Mouse (Mus musculus): ENCODE measurements around the gene Zrsr1. TPM values are rescaled to one million over a fixed set of nuclear protein-coding genes. Genes with fewer than 3 reads are reported as not detected.

Zrsr1 gene
- polyA plus RNA-seq, 1 experiment from 2014 or later = 1.4 TPM

DNA sequence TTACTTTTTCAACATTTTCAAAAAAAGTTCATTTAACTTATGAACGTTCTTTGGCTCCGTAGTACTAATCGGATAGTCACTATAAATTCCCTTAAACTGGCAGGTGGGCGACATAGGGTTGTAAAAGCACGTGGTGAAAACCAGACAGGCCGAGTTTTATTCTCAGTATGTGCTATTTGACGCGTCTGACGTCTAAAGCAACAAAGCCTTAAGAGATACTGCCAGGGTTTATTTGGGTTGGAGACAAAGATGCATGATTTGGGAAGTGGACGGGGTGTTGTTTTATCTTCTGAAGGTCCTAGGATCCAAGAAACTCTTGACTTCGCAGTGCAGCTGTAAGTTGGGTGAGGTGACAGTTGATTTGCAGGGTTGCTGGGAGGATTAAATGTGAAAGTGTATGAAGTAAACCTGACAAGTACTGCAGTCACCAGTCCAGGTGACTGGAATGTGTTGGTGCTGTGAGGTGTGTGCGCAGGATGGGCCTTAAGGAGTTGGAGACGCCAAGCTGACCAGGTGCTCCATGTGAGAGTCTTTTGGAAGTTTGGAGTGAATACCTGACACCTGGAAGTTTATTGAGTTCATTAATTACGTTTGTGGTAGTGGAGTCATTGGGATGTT lies 19.5 kb downstream of the Zrsr1 start:
- Histone ChIP-seq H3K4me2 (ENCODE audit: low read length) (peak overlapping the region; percentile 85), H3K27ac (ENCODE audit: low read depth) (no peak overlapping the region; the same call in 1 of the 2 replicates), H3K27me3 (replicated peaks; ENCODE audit: control insufficient read depth, insufficient read depth, low read length) (no peaks in the 10 kb centered on the region), H3K36me3 (ENCODE audit: control insufficient read depth, insufficient read depth, low read length) (peaks cover 33% of the 10 kb centered on the region), H3K4me3 (ENCODE audit: low read depth, low read length) (peak overlapping the region; percentile 82), H3K9me3 (ENCODE audit: control insufficient read depth, low read length) (no peaks in the 10 kb centered on the region), H3K4me1 (replicated peaks; ENCODE audit: control insufficient read depth, insufficient read depth, low read length) (peaks cover 10% of the 10 kb centered on the region), H3K9ac (ENCODE audit: low read length) (peak overlapping the region; percentile 88)
- 9% methylated on average over 14 of the region's 14 CpGs for WGBS
- DNase-seq (ENCODE audit: low spot score) (no peak), ATAC-seq (replicated peaks; ENCODE audit: low FRiP score, low TSS enrichment, low read depth) (no peak)

DNA sequence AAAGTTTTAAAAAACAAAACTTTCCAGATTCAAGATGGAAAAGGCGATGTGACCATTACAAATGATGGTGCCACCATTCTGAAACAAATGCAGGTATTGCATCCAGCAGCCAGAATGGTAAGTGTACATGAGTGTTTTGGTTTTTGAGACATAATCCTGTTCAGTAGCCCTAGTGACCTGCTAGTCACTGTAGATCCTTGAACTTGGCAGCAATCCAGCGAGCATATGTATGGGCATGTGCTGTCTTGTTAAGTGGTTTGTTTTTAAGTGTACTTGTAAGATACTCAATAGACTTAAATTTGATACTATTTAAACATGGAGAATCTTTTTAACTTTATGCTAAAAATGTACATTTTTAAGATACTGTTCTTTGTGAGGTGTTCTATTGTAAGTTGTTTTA lies 22.5 kb downstream of the Zrsr1 start:
- no peaks in the 10 kb centered on the region for H3K27me3 ChIP-seq (replicated peaks; ENCODE audit: control insufficient read depth, insufficient read depth, low read length)
- H3K9me3 ChIP-seq (ENCODE audit: control insufficient read depth, low read length) = no peaks in the 10 kb centered on the region
- no peak overlapping the region for H3K27ac ChIP-seq (ENCODE audit: low read depth)
- ATAC-seq (replicated peaks; ENCODE audit: low FRiP score, low TSS enrichment, low read depth) = no peak
- H3K4me1 ChIP-seq (replicated peaks; ENCODE audit: control insufficient read depth, insufficient read depth, low read length) = peaks cover 10% of the 10 kb centered on the region
- H3K36me3 ChIP-seq (ENCODE audit: control insufficient read depth, insufficient read depth, low read length) = peaks cover 63% of the 10 kb centered on the region
- no peak overlapping the region for H3K4me2 ChIP-seq (ENCODE audit: low read length)
- no peak overlapping the region for H3K4me3 ChIP-seq (ENCODE audit: low read depth, low read length)
- DNase-seq (ENCODE audit: low spot score) = no peak
- no peak overlapping the region for H3K9ac ChIP-seq (ENCODE audit: low read length)
- WGBS = 87% methylated on average over 2 of the region's 2 CpGs

DNA sequence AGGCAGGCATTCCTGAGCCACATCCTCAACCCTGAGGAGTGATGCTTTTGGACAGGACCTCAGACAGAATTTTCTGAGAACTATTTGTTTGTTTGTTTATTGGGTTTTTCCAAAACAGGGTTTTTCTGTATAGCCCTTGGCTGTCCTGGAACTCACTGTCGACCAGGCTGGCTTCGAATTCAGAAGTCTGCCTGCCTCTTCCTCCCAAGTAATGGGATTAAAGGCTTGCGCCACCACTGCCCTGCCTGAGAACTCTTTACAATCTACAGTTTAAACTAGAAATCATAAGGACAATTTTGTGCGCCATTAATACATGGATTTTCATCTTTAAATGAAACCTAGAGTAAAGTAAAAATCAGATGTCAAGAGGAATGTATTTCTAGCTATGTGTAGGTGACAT lies 23.7 kb downstream of the Zrsr1 start:
- 94% methylated on average over 4 of the region's 4 CpGs for WGBS
- peaks cover 75% of the 10 kb centered on the region for H3K36me3 ChIP-seq (ENCODE audit: control insufficient read depth, insufficient read depth, low read length)
- no peak overlapping the region for H3K27ac ChIP-seq (ENCODE audit: low read depth)
- no peak overlapping the region for H3K4me2 ChIP-seq (ENCODE audit: low read length)
- no peak overlapping the region for H3K9ac ChIP-seq (ENCODE audit: low read length)
- DNase-seq (ENCODE audit: low spot score) = no peak
- H3K4me3 ChIP-seq (ENCODE audit: low read depth, low read length) = no peak overlapping the region
- peaks cover 10% of the 10 kb centered on the region for H3K4me1 ChIP-seq (replicated peaks; ENCODE audit: control insufficient read depth, insufficient read depth, low read length)
- H3K27me3 ChIP-seq (replicated peaks; ENCODE audit: control insufficient read depth, insufficient read depth, low read length) = no peaks in the 10 kb centered on the region
- ATAC-seq (replicated peaks; ENCODE audit: low FRiP score, low TSS enrichment, low read depth) = no peak
- H3K9me3 ChIP-seq (ENCODE audit: control insufficient read depth, low read length) = no peaks in the 10 kb centered on the region

DNA sequence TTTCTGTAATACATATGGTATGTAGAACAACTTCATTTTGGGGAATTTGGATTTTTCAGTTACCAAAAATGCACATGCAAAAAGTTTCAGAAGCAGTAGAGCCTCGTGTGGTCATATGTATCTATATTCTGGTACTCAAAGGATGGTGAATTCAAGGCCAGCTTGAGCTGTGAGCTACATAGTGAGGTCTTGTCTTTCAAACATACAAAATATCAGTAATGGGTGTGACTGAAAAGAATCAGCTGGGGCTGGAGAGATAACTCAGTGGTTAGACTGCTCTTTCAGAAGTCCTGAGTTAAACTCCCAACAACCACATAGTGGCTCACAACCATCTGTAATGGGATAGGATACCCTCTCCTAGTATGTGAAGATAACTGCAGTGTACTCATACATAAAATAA lies 26.5 kb downstream of the Zrsr1 start:
- Histone ChIP-seq H3K27ac (ENCODE audit: low read depth) (no peak overlapping the region), H3K27me3 (replicated peaks; ENCODE audit: control insufficient read depth, insufficient read depth, low read length) (no peaks in the 10 kb centered on the region), H3K4me2 (ENCODE audit: low read length) (no peak overlapping the region), H3K4me1 (replicated peaks; ENCODE audit: control insufficient read depth, insufficient read depth, low read length) (no peaks in the 10 kb centered on the region), H3K9me3 (ENCODE audit: control insufficient read depth, low read length) (no peaks in the 10 kb centered on the region), H3K4me3 (ENCODE audit: low read depth, low read length) (no peak overlapping the region), H3K9ac (ENCODE audit: low read length) (no peak overlapping the region), H3K36me3 (ENCODE audit: control insufficient read depth, insufficient read depth, low read length) (peaks cover 99% of the 10 kb centered on the region)
- WGBS = 88% methylated on average over 1 of the region's 1 CpGs
- DNase-seq (ENCODE audit: low spot score) = no peak
- ATAC-seq (replicated peaks; ENCODE audit: low FRiP score, low TSS enrichment, low read depth) = no peak

DNA sequence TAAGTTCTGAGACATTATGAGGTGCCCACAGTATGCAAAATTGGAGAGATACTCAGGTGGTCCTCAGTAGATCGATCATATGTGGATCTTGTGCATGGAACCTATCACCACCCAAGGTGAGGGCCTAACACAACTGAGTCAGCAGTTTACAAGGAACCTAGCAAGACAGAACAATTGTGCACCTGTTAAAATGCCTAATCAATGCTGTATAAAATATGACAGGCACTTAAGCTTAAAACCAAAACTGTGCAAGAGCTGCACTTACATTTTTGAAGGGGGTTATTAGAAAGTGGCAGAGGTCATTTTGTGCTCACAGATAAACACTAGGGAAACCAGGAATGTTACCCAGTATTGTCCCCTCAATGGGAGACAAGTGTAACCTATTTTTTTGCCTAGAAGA lies 33.5 kb downstream of the Zrsr1 start:
- H3K27me3 ChIP-seq (replicated peaks; ENCODE audit: control insufficient read depth, insufficient read depth, low read length) = no peaks in the 10 kb centered on the region

DNA sequence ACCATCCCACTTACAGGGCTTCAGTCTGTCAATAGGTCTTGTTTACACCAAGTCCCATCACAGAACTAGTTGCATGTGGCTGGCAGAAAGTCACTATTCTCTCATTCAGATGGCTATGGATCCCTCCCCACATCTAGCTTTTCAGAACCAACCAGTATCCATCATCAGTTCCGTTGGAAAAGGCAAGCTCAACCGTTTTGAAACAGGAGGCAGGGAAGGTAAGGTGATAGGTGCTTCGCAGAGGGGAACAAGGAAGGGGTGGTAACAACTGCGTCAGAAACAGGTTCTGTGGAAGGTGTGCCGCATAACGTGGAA lies 35.3 kb downstream of the Zrsr1 start:
- no peak for DNase-seq (ENCODE audit: low spot score)
- WGBS = 3% methylated on average over 6 of the region's 6 CpGs

More for the DNA sequence above, 33.5 kb downstream of the Zrsr1 start:
- Histone ChIP-seq H3K9me3 (ENCODE audit: control insufficient read depth, low read length) (no peaks in the 10 kb centered on the region), H3K4me2 (ENCODE audit: low read length) (no peak overlapping the region), H3K9ac (ENCODE audit: low read length) (no peak overlapping the region), H3K36me3 (ENCODE audit: control insufficient read depth, insufficient read depth, low read length) (peaks cover 48% of the 10 kb centered on the region), H3K4me1 (replicated peaks; ENCODE audit: control insufficient read depth, insufficient read depth, low read length) (peaks cover 4% of the 10 kb centered on the region), H3K27ac (ENCODE audit: low read depth) (no peak overlapping the region), H3K4me3 (ENCODE audit: low read depth, low read length) (no peak overlapping the region)
- DNase-seq (ENCODE audit: low spot score) (no peak), ATAC-seq (replicated peaks; ENCODE audit: low FRiP score, low TSS enrichment, low read depth) (no peak)
- WGBS = 97% methylated on average over 1 of the region's 1 CpGs

DNA sequence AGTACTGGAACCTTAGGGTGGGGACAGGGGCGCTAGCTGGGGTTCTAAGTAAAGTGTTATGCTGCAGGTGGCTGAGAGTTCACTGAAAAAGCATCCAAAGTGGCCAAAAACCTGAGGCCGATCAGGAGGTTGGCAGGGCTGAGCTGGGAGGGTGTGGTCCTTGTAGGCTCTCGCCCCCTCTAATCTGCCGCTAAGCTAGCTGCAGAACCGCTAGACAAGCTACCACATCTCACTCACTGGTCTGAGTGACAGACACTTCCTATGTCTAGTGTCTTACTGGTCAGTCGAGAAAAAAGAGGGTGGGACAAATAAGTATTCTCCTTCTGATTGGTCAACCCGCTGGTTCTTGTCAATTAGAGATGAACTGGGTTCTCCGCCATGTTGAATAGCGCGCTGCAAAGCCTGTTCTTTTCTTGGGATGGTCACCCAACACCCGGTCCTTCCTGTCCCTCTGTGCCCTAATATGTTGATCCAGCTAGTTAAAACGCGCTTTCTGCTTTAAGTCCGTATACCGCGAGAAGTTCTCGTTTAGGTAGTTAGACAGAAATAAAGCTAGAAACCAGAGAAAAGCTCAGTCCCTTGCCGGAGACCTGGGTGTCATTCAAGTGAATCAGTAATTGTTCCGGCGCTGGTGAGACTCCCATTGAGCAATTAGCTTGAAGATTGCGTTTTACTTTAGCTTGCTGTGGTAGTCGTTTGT lies 35.8 kb downstream of the Zrsr1 start, which contains the start of gene Fam161a:
TSS of gene Fam161a (plus strand) at position 51 of the 700 bp plus-strand sequence.
- no peaks in the 10 kb centered on the region for H3K9me3 ChIP-seq (ENCODE audit: control insufficient read depth, low read length)
- H3K36me3 ChIP-seq (ENCODE audit: control insufficient read depth, insufficient read depth, low read length) = peaks cover 25% of the 10 kb centered on the region
- H3K27ac ChIP-seq (ENCODE audit: low read depth) = peak within 1 kb of the TSS; percentile 84
- peak within 1 kb of the TSS; percentile 71 for H3K9ac ChIP-seq (ENCODE audit: low read length)
- no peaks in the 10 kb centered on the region for H3K27me3 ChIP-seq (replicated peaks; ENCODE audit: control insufficient read depth, insufficient read depth, low read length)
- DNase-seq (ENCODE audit: low spot score) = peak; percentile 83
- H3K4me2 ChIP-seq (ENCODE audit: low read length) = peak within 1 kb of the TSS; percentile 84
- ATAC-seq (replicated peaks; ENCODE audit: low FRiP score, low TSS enrichment, low read depth) = peak; percentile 88
- WGBS = 1% methylated on average over 22 of the region's 22 CpGs
- H3K4me1 ChIP-seq (replicated peaks; ENCODE audit: control insufficient read depth, insufficient read depth, low read length) = peaks cover 4% of the 10 kb centered on the region
- H3K4me3 ChIP-seq (ENCODE audit: low read depth, low read length) = peak within 1 kb of the TSS; percentile 69

More for the DNA sequence above, 35.3 kb downstream of the Zrsr1 start:
- no peaks in the 10 kb centered on the region for H3K27me3 ChIP-seq (replicated peaks; ENCODE audit: control insufficient read depth, insufficient read depth, low read length)
- ATAC-seq (replicated peaks; ENCODE audit: low FRiP score, low TSS enrichment, low read depth) = peak; percentile 36; the same call in 1 of the 2 replicates
- no peaks in the 10 kb centered on the region for H3K9me3 ChIP-seq (ENCODE audit: control insufficient read depth, low read length)
- H3K27ac ChIP-seq (ENCODE audit: low read depth) = peak overlapping the region; percentile 25; the same call in 1 of the 2 replicates
- peaks cover 30% of the 10 kb centered on the region for H3K36me3 ChIP-seq (ENCODE audit: control insufficient read depth, insufficient read depth, low read length)
- peak overlapping the region; percentile 18; the same call in 1 of the 2 replicates for H3K9ac ChIP-seq (ENCODE audit: low read length)
- H3K4me2 ChIP-seq (ENCODE audit: low read length) = peak overlapping the region; percentile 84
- peaks cover 4% of the 10 kb centered on the region for H3K4me1 ChIP-seq (replicated peaks; ENCODE audit: control insufficient read depth, insufficient read depth, low read length)
- H3K4me3 ChIP-seq (ENCODE audit: low read depth, low read length) = peak overlapping the region; percentile 69

DNA sequence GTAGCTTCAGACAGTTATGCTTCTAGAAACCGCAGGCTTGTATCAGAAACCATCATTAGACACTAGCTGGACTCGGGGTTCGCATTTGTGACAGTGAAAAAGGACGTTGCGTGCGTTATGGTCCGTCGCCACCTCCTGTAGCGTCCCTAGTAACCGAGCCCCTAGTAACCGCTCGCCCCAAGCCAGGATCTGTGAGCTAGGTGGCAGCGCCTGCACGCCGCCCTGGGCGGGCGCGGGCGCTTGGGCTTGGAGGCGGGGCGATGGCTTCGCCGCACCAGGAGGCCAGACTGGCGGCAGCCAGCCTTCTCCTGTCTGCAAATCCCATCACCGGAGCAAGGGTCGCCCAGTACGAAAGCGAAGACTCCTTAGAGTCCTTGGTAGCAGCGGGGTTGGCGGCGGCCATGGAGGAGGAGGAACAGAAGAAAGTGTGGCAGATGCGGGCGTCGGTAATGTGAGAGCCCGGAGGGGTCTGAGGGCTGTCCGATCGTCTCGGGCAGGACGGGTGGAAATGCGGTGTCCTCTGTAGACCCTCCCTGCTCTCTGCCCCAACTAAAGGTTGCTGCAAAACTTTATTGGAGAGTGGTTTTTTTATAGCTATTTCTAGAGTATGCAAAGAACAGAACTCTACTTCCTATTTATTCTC lies 36.5 kb downstream of the Zrsr1 start:
- Histone ChIP-seq H3K4me3 (ENCODE audit: low read depth, low read length) (peak overlapping the region; percentile 69), H3K27me3 (replicated peaks; ENCODE audit: control insufficient read depth, insufficient read depth, low read length) (no peaks in the 10 kb centered on the region), H3K36me3 (ENCODE audit: control insufficient read depth, insufficient read depth, low read length) (peaks cover 18% of the 10 kb centered on the region), H3K9me3 (ENCODE audit: control insufficient read depth, low read length) (no peaks in the 10 kb centered on the region), H3K4me1 (replicated peaks; ENCODE audit: control insufficient read depth, insufficient read depth, low read length) (peaks cover 4% of the 10 kb centered on the region), H3K27ac (ENCODE audit: low read depth) (peak overlapping the region; percentile 84), H3K4me2 (ENCODE audit: low read length) (peak overlapping the region; percentile 84), H3K9ac (ENCODE audit: low read length) (peak overlapping the region; percentile 71)
- DNase-seq (ENCODE audit: low spot score) (peak; percentile 87), ATAC-seq (replicated peaks; ENCODE audit: low FRiP score, low TSS enrichment, low read depth) (peak; percentile 93)
- WGBS = under 1% methylated on average over 40 of the region's 40 CpGs
